Mouse (Mus musculus) heart, adult 18-20 months (tissue): Measurements from ENCODE around the gene Traf6. TPM values are rescaled to one million over a fixed set of nuclear protein-coding genes. Genes with fewer than 3 reads are reported as not detected.

Experiments used
- total RNA-seq, 2 experiments: library from RNA; stranded (reverse); gene quantifications; 2 replicates each; pipeline ENCODE4 v1.2.3; 2021

Gene Traf6
- total RNA-seq, 2 experiments from 2014 or later: 9.4 TPM

Other genes with a start within 250 kb of the Traf6 start
- not detected for gene Rag2, start 53.7 kb upstream of the Traf6 start, total RNA-seq
- gene Rag1, start 28.9 kb upstream of the Traf6 start, total RNA-seq: not detected
- gene B230118H07Rik, start 28.9 kb upstream of the Traf6 start, total RNA-seq: 100 to 1,000 TPM in 1 of 2 experiments, 10 to 100 TPM in 1; 99.7 to 110 TPM
- gene Prr5l, start 204.6 kb downstream of the Traf6 start, total RNA-seq: 1 to 10 TPM; 1.5 to 2.3 TPM
- gene Commd9, start 207.8 kb downstream of the Traf6 start, total RNA-seq: 10 to 100 TPM; 28.2 to 32.0 TPM